13 mouse cellular contexts compared by ENCODE assay signal in the genomic region with DNA sequence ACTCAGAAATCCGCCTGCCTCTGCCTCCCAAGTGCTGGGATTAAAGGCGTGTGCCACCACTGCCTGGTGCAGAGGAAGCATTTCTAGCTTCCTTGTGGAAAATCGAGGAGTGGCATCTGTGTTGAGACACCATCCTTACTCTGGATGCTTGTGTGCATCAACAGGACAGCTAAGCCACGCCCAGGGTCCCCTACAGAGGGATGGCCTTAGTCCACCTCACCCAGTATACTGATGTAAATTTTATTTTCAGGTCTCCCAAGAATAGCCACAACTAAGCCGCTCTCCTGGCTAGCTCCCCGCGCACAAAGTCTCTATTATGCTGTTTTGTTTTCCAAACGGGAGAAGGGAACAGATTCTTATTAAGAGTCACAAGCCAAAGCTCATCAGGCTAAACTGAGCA.
"Had no signal": no experiment of that assay in that cellular context is flagged by ENCODE, and none has a peak within 500 bp of the region (broad histone marks: within the 10 kb centered on the region; RNA-seq: fewer than 3 reads in every experiment).

No protein-coding gene starts in this region.

- ATAC-seq: lung, postnatal 0 days had no signal

- H3K4me2 ChIP-seq: liver, embryonic 13.5 days; lung, embryonic 14.5 days; midbrain, embryonic 11.5 days; stomach, embryonic 15.5 days had no signal

- H3K9ac ChIP-seq: liver, embryonic 13.5 days; lung, embryonic 14.5 days; stomach, embryonic 15.5 days had no signal

- H3K27ac ChIP-seq: liver, embryonic 13.5 days; stomach, embryonic 15.5 days had no signal

- H3K36me3 ChIP-seq: liver, embryonic 13.5 days; stomach, embryonic 15.5 days had no signal

- H3K27me3 ChIP-seq: liver, embryonic 13.5 days; stomach, embryonic 15.5 days had no signal

- H3K4me3 ChIP-seq: liver, embryonic 13.5 days; stomach, embryonic 15.5 days had no signal

- DNase-seq: kidney, adult 18-20 months; kidney, adult 9 months; kidney, postnatal 14 days; kidney, postnatal 4 days; liver, embryonic 13.5 days; lung, embryonic 14.5 days; lung, postnatal 36 days; midbrain, embryonic 14.5 days; spleen, adult 18-20 months; thymus, postnatal 25 days had no signal

- H3K9me3 ChIP-seq: liver, embryonic 13.5 days; stomach, embryonic 15.5 days had no signal

- H3K4me1 ChIP-seq: liver, embryonic 13.5 days had no signal
